Mouse (Mus musculus) NIH3T3 (cell line): ENCODE measurements around the gene Trp53bp1.
A peak's percentile ranks its signal among the peaks of the same experiment; 100 is the strongest.

ENCODE experiments used
- DNase-seq: peaks from one replicate; pipeline ENCODE4 v3.0.0-alpha.2; 2012; ENCODE audit warnings: low read depth

The Trp53bp1 gene

DNA sequence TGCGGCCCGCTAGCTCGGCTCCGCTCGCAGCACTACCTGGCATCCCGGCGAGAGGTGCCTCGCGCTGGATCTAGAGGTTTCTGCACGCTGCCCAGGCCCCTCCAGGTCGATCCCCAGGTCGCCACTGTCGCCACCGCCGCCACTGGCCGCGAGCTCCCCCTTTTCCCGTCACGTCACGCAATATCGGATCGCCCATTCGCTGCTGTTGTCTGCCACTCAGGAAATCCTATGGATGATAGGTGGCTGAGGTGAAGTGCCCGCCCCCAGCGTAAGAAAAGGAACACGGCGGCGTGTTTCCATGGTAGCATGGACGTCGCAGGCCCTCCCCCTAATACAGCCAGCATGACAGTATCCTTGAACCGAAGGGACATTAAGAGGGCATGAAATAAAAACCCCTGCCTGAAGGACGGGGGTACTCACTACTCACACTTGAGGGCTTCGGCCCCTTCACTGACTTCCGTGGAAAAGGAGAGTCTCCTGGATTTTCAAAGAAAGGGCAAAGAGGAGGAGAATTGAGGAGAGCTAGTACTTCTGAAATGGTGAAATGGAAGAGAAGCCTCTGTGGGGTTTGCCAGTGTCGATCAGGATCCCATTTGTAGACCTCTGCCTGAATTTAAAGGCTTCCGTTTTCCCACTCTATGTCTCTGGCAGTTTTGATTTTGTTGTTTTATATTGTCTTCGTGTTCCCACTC, at the start of gene Trp53bp1:
Trp53bp1 (minus strand) TSS at position 172 of the 692 bp plus-strand sequence.
- DNase-seq, result peak; percentile 95

DNA sequence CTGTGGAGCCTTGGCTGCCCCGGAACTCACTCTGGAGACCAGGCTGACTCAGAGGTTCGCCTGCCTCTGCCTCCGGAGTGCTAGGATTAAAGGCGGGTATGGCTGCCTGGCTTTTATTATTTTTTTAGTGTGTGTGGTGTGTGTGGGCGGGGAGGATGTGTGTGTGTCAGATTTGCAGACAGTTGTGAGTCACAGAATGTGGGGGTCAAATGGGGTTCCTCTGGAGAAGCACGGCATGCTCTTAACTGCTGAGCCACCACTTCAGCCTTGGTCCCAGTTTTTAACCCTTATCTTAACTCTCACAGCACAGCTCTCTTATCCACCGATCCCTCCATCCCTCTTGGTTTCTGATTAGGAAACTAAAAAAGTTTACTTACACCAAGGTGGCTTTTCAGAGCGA, 45.1 kb upstream of the Trp53bp1 start:
- peak; percentile 48 for DNase-seq

DNA sequence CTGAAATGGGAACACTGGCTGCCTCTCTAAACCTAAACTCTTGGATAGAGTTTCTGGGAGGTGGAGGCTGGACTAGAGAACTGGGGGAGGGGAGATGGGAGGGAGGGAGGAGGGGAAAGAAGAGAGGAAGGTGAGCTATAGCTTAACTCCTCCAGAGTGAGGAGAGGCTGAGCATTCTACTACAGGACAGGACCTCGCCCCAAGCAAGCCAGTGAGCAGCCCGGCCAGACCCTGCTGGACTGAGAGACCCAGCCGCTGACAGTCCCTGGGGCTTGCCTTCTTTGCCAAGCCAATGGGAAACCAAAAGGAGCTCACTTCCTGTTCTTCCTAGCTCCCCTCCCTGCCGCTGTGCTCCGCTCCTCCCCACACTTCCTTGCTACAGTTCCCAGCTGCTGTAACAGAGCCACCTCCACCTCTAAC, 37.8 kb upstream of the Trp53bp1 start:
- no peak for DNase-seq

DNA sequence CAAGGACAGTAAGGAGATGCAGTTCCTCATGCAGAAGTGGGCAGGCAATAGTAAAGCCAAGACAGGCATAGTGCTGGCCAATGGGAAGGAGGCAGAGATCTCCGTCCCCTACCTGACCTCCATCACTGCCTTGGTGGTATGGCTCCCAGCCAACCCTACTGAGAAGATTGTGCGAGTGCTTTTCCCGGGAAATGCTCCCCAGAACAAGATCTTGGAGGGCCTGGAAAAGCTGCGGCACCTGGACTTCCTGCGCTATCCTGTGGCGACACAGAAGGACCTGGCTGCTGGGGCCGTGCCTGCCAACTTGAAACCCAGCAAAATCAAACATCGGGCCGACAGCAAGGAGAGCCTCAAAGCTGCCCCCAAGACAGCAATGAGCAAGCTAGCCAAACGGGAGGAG, 28.8 kb upstream of the Trp53bp1 start:
- DNase-seq, result no peak

DNA sequence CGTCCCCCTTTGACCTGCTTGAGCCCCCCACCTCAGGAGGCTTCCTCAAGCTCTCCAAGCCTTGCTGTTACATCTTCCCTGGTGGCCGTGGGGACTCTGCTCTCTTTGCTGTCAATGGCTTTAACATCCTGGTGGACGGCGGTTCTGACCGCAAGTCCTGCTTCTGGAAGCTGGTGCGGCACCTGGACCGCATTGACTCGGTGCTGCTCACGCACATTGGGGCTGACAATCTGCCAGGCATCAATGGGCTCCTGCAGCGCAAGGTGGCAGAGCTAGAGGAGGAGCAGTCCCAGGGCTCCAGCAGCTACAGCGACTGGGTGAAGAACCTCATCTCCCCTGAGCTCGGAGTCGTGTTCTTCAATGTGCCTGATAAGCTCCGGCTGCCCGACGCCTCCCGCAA, 28.3 kb upstream of the Trp53bp1 start:
- DNase-seq, result no peak

DNA sequence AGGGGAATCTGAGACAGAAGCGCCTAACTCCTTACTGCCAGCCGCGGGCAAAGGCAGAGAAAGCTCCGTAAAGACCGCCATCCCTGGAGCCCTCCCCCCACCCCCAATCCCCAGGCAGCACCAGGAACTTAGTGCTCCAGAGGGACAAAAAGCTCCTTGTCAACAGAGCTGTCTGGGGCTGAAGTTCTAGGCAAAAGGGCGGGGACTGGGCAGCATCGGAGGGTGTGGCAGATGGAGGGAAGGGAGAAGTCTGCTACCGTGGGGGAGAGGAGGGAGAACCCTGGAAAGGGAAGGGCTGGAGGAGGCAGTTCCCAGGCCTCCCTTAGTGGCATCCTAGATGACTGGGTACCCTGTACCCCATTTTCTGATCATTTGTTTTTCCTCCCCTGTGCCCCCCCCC, 26.9 kb upstream of the Trp53bp1 start:
- no peak for DNase-seq

DNA sequence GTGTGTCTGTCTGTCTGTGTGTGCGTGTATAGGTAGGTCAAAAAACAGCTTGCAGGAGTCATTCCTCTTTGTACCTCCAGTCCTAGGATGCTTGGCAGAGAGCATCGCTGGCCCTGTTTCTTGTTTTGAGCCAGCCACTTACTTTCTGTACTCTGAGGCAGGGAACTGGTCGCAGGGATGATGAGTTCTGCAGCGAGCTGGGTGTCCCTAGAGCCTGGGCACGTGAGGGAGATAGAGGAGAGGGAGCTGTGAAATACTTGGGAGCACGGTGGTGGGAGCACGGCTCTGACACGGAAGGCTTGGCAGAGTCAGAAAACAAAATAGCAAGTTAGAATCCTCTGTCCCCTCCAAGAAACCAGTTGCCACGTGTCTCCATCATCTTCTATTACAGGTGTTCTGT, 26.5 kb upstream of the Trp53bp1 start:
- DNase-seq, result no peak

DNA sequence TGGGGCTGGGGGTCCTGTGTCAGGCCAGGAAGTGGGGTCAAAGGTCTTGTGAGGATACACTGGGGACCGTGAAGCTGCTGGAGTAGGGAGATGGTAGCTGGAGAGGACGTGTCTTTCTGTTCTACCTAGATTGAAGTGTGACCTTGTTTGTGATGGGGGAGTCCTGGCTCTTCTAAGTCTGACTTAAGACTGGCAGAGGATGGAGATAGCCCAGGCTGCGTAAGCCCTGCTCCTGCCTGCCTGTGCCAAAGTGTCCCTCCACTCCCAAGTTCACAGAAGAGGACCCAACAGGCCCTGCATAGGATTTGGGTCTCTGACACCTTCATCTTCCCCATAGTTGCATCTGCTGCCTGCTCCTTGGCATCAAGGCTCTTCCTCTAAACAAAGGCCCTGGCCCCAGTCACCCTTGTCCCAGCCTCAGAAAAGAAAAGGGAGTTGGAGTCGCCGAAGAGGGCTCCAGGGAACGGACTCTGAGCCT, 25.6 kb upstream of the Trp53bp1 start:
- DNase-seq, result no peak

DNA sequence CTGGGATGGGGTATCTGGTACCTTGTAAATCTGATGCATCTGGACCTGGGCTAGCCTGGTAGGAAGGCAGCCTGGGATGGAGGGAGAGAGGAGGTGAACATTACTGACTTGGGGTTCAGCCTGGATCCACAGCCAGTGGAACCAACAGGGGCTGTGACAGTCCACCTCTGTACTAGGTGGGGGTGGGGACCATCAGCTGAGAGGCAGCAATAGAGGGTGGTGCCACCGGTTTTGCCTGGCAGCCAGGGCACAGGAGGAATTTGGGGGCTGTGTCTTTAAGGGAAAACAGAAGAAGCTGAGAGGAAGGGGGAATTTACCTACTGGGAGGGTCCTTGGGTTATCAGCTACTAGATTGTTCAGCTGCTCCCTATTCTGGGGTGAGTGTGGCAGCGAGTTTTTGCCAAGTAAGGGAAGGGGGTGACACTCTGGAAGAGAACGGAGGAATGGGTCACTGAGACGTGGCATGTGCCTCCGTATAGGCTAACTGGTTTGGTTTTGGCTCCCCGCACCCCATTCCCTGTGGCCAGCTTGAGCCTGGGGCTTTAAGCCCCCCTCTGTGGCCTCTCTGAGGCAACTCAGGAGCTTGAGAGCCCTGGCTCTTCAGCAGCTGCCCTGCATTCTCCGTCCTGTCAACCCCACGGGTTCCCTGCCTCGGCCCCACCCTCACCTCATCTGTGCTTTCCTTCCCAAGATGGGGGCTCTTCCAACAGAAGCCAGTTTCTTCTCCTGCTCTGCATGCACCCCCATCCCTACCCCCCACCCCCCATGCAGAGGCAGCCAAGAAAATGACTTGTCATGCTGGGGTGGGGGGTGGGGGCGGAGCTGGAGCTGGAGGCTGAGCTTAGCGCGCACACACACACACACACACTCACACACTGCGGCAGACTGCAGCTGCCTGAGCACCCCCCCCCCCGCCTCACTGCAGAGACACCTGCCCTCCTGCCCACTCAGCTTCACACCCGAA, 24.7 kb upstream of the Trp53bp1 start:
- peak; percentile 73 for DNase-seq

DNA sequence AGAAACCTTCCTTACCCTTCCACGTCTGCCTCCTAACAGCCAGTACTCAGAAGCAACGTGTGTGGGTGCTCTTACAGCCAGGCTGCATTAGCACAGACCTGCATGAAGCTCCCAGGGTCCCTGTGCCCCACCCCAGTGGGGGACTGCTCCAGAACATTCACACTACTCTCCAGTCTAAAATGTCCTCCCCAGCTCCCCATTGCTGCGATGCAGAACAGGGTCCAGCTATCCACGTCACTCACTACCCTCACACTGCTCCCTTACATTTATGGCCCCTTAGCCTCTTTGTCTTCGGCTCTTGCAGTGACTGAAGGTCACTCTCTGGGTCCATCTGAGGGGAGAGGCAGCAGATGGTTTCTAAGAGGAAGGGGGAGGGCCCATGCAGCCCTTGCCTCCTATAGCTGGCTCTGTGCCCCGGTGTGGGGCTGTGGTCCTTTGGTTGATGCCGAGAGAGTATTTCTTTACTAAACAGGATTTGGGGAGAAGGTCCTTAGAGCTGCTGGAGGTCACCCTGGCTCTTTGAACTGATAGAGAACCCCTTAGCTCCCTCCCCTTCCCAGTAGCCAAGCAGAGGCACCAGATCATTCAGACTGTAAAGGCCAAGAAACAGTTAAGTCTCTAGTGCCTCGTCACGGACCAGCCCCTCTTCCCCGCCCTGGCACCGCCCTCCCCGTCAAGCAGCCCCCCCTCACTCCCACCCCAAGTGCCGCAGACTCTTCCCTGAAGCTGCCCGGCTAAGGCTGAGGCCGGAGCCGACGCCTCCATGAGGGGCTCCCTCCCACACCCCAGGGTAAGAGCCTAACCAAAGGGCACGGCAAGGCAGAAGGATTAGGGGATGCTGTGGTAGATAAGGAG, 23.8 kb upstream of the Trp53bp1 start:
- DNase-seq, result peak; percentile 86

DNA sequence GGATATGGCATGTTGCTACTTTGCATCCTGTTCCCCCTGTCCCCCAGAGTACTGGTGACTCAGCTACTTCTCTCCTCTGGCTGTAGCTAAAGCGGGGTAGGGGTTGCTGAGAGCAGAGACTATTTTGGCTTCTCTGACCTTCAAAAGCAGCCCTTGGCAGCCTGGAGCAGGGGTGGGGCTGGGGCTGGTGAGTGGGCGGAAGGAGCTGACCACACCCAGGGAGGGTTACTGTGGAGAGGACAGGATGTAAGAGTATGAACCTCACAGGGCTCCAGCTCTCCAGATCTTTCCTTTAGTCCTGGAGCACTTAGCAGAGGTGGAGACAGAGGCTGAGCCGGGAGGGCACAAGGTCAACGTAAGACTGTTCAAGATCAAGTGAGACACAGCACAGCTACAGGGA, 23.0 kb upstream of the Trp53bp1 start:
- peak; percentile 59 for DNase-seq

DNA sequence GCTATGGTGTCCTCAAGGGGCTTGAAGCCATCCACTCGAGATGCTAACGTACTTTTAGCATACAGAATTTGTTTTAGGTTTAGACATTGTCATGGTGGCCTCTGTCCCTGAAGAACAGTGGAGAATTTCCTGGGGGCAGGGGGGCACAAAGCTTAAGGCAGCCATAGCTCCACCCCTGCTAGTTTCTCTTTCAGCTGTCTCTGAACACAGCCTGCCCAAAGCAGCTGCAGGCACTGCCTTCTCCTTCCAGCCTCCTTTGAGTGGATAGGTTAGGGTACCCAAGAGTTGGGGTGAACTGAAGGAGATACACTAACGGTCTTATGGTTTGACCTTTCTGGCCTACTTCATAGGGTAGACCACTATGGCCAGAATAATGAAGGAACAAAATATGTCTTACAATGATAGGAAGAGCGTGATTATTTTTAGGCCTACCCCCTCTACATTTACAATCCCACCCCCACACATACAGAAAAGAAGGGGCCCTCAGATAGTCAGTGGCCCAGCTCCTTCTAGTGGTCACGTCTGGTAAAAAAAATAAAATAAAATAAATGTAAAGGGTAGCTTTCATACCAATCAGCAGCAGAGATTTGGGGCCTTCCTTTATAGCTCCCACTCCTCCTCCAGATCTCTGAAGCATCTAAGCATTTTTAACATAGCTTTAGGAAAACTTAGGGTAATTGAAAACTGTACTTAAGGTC, 21.3 kb upstream of the Trp53bp1 start:
- DNase-seq, result no peak

DNA sequence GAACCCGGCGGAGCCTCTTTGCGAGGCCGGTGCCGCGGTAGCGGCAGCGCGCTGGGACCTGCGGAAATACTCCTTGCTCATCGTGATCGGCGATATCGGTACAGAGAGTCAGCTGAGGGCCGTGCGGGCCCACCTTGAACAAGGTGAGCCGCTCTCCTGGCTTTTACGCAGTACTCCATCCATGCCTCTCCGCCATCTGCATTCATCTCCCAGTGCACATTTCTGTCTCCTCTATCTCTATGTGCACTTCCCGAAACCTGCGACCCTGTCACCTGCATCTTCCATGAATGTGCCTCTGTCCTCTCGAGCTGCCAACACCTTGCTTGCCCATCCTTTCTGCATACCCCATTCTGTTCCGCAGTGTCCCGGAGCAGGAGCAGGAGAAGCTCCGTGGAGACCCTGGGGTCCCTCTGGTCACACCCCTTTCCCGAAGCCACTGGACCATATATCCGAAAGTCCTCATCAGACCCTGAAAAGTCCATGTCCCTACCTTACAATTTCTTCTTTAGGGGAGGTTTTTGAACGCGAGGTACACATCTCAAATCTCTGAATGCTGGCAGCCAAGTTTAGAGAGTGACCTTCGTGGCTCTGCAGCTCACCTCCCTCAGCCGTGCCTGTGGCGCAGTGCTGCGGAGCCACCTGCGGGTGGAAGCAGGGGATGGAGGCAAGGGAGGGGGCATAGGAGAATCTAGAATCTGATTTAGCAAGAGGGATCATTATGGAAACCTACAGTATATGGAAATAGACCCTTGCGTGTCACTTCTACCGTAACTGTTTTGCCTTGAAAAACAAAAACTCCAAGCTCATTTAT, 18.7 kb upstream of the Trp53bp1 start:
- DNase-seq, result no peak

DNA sequence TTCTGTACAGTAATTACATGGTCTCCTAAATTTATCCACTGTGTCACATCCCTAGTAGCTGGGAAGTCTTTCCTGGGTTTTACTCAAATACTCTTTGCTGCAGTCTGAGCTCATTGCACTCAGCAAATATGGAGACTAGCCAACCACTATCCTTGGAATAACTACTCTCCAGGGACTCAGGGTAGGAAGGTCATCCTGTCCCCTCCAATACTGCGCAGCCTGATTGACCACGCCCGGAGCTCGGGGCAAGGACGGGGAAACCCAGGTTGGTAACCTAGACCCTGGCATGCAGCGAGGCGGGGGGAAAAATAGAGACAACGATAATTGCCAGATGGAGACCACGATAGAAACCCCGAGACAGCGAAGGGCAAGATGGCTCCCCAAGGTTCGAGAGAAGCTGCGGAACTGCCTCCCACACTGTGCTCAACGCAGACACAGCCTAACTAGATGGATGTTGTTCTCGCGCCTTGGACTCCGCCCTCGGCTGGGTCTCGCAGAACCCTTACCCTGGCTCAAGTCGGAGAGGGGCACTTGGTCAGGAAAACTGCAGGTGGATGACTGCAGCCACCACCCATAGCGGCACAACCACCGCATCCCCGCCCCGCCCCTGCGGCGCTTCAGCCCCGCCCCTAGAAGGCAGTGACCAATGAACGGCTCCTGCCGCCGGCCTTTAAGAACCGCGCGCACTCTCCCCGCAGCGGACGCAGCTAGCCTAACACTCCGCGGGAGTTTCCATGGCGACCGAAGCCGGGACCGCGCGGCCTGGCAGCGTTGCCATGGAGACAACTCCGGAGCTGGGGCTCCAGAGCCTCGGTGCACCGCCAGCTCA, 17.9 kb upstream of the Trp53bp1 start, which contains the start of gene Map1a:
Map1a (plus strand) TSS at position 700 of the 829 bp plus-strand sequence.
- DNase-seq, result peak; percentile 94

DNA sequence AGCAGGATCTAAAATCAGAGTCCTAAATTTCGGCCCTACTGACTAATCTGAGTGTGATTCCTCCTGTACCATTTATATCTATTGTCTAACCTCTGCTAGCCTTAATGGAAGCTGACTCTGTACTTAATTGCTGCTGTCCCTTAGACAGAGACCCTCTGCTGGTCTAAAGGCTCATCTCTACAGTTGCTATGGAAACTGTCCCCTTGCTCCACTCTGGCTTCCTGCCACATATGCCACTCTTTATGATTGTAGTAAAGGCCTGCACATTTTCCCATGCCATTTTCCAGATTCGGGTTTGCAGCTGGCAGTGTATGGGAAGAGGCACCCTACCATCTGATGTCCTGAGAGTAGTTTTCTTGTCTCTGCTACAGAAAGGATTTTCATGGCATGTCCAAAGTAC, 16.6 kb upstream of the Trp53bp1 start:
- DNase-seq, result no peak

DNA sequence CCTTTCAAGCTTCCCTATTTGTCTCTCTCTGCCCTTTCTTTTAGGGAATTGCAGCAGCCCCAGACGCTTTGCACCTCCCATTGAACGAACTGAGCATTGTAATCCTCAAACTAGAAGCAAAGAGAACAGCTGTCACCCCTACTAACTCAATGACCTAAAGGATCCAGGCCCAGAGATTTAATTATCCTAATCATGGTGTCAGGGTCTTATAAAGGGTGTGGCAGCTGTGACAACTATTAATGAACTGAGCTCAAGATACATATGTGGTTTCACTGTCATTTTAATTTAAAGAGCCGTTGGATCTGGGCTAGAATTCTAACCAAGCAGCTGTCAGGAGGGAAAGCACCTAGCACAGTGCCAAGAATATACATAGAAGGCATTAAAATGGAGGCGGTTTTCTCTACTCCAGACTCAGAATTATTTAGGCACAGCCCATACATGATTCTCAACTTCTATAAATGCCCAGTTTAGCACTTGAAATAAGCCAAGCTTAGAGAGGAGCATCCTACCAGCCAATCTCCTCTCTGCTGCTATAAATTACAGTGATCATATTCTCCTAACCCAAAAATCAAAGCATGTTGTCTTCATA, 815 bp upstream of the Trp53bp1 start:
- DNase-seq, result peak; percentile 36

DNA sequence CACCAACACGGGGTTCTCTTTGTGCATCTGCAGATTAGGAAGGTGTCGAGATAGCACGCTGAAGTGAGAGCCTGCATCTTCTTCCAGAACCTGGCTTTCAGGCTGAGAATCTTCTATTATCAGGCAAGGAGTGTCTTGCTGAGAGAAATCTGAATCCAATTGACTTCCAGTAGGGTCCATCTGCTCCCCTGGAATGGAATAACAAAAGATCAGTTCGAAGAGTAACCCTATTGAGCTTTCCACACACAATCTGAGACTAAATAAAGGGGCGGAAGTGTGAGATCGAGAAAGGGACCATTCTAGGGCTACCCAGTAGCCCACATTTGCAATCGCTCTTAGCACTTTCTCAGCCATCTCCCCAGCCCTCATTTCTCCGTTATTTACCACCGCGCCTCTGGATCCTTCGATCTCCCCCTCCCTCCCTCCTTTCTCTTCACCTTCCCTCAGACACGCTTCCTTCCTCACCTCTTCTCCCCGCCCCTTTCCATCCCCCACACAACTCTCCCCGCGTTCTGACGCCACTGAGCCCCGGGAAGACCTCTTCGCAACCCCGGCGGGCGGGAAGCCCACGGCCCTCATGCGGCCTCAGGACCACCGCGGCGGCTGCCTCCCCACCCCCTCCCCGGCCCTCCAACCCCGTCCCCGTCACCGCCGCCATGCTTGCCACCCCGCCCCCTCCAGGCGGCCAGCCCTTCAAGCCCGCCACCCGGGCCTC, 529 bp downstream of the Trp53bp1 start:
- no peak for DNase-seq

DNA sequence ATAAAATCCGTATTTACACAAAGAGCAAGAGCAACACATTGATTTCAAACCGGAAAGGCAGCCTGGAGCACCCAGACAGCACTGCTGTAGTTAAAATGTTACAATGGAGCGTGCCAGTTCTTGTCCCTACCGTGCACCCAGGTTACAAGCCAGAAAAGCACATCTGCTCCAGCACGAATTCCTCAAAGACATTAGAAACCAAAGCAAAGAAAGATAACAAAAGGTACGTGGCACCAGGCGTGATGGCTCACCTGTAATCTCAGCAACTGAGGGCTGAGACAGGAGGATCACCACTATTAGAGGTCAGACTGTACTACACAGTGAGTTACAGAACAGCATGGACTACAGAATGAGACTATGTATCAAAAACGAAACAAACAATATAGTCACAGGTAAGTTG, 2.8 kb downstream of the Trp53bp1 start:
- DNase-seq, result no peak

DNA sequence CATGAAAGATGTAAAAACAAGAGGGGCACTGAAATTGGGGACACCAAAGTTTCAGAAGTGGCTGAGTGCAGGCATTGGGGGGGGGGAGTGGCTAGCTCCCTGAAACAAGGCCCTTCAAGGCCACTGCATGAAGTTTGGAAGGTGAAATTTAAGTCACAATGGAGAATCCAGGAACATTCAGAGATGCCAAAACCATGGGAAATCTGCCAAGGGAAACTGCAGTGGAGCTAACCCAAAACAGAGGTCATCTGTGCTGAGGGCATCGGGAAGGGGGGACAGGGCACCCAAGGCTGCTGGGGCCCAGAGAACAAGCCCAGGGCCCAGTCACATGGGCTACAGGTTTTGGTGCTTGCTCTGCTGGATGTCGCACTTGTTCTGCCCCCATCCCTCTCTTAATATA, 21.4 kb downstream of the Trp53bp1 start:
- no peak for DNase-seq
